In the genomic region with DNA sequence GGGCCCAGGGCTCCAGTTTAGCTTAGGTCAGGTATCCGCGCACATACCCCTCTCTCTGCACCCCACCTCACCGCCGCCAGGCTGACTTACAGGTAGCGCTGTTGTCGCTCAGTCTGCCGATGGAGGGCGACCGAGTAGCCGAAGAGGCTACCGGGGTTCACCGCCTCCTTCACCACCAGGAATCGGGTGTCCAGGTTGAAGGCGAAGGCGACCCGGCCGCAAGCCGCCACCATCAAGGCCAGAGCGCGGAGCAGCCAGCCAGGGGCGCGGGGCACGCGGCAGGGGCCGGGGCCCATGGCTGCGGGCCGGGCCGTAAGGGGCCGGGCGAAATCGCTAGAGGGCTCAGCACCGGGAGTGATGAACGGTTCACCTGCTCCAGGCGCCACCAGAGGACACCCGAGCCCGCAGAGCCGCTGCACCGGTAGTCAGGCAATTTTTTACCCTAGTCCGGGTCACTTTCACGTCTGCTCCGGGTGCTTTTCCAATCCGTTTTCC, we compare ENCODE assay signal across 8 mouse cellular contexts. TPM values are rescaled to one million over a fixed set of nuclear protein-coding genes. Genes with fewer than 3 reads are reported as not detected.
DNase-seq lines count a peak whose midpoint lies in the region; ATAC-seq lines count a peak whose summit lies in the region.

No protein-coding gene starts in this region.

- under 1% methylated on average over 42 of the region's 42 CpGs for WGBS in forebrain, embryonic 10.5 days
- WGBS in hindbrain, embryonic 10.5 days = under 1% methylated on average over 42 of the region's 42 CpGs

- peaks cover 71% of the 10 kb centered on the region for H3K27me3 ChIP-seq in forebrain, embryonic 10.5 days (ENCODE audit: poor library complexity, severe bottlenecking)
- peaks cover 69% of the 10 kb centered on the region for H3K27me3 ChIP-seq in hindbrain, embryonic 10.5 days (ENCODE audit: insufficient read depth, poor library complexity, severe bottlenecking)

- H3K4me3 ChIP-seq in forebrain, embryonic 10.5 days = peak overlapping the region; percentile 58
- peak overlapping the region; percentile 69 for H3K4me3 ChIP-seq in hindbrain, embryonic 10.5 days

- peak; percentile 74 for DNase-seq in ES-CJ7 (ENCODE audit: low read depth, low spot score)
- peak; percentile 66 to 76 for DNase-seq in adrenal gland, postnatal 36 days
- peak; percentile 63 for DNase-seq in forebrain, embryonic 10.5 days (ENCODE audit: extremely low spot score, low spot score)
- peak; percentile 67 for DNase-seq in hindbrain, embryonic 10.5 days (ENCODE audit: low spot score)
- peak; percentile 20 to 52 for DNase-seq in layer of hippocampus, postnatal 14 days (ENCODE audit: low spot score in 2 of 2)
- peak; percentile 56 for DNase-seq in lung, postnatal 14 days
- DNase-seq in right cerebral cortex, adult 18-20 months = peak; percentile 59

- ATAC-seq in erythroid progenitor cell, adult 5-6 weeks (replicated peaks; ENCODE audit: low FRiP score, poor library complexity, severe bottlenecking) = no peak

- peak overlapping the region; percentile 77 for H3K27ac ChIP-seq in forebrain, embryonic 10.5 days
- peak overlapping the region; percentile 78 for H3K27ac ChIP-seq in hindbrain, embryonic 10.5 days

- H3K9me3 ChIP-seq in forebrain, embryonic 10.5 days = no peaks in the 10 kb centered on the region
- no peaks in the 10 kb centered on the region for H3K9me3 ChIP-seq in hindbrain, embryonic 10.5 days

- H3K36me3 ChIP-seq in forebrain, embryonic 10.5 days (replicated peaks) = no peaks in the 10 kb centered on the region
- H3K36me3 ChIP-seq in hindbrain, embryonic 10.5 days = no peaks in the 10 kb centered on the region

- peaks cover 81% of the 10 kb centered on the region for H3K4me1 ChIP-seq in forebrain, embryonic 10.5 days
- peaks cover 65% of the 10 kb centered on the region for H3K4me1 ChIP-seq in hindbrain, embryonic 10.5 days (replicated peaks)

RNA-seq across cellular contexts. Expression of a gene that starts 0.5 kb away (rescaled TPM):
- 10 to 100 TPM; 38.0 to 56.7 TPM for total RNA-seq in adrenal gland, postnatal 36 days (2021)
- 5.5 and 6.5 TPM in 2 replicates for polyA plus RNA-seq in forebrain, embryonic 10.5 days (2016; fragmentation: Nextera tagmentation; extraction: Ambion mirVana)
- polyA plus RNA-seq in hindbrain, embryonic 10.5 days (2016; fragmentation: Nextera tagmentation; extraction: Ambion mirVana) = 5.7 and 6.7 TPM in 2 replicates
- 10 to 100 TPM; 15.4 to 17.7 TPM for total RNA-seq in layer of hippocampus, postnatal 14 days (2021)
- not detected in 2 replicates for total RNA-seq in erythroid progenitor cell, adult 5-6 weeks (2015; ENCODE audit: low replicate concordance)
- 0.13 TPM in 1 of 2 replicates, not detected in the other for total RNA-seq in erythroid progenitor cell, adult 5-6 weeks (2017; ENCODE audit: low replicate concordance)

RNA-seq across cellular contexts. Expression of a gene that starts 34.9 kb away (rescaled TPM):
- 100 to 1,000 TPM in 1 of 2 experiments, 10 to 100 TPM in 1; 70.0 to 103 TPM for total RNA-seq in adrenal gland, postnatal 36 days (2021)
- polyA plus RNA-seq in forebrain, embryonic 10.5 days (2016; fragmentation: Nextera tagmentation; extraction: Ambion mirVana) = 12.1 and 12.5 TPM in 2 replicates
- polyA plus RNA-seq in hindbrain, embryonic 10.5 days (2016; fragmentation: Nextera tagmentation; extraction: Ambion mirVana) = 10.7 and 15.2 TPM in 2 replicates
- 10 to 100 TPM; 90.5 to 91.0 TPM for total RNA-seq in layer of hippocampus, postnatal 14 days (2021)
- total RNA-seq in erythroid progenitor cell, adult 5-6 weeks (2015; ENCODE audit: low replicate concordance) = 8.3 and 8.4 TPM in 2 replicates
- 2.3 and 3.2 TPM in 2 replicates for total RNA-seq in erythroid progenitor cell, adult 5-6 weeks (2017; ENCODE audit: low replicate concordance)

RNA-seq across cellular contexts. Expression of a gene that starts 43.8 kb away (rescaled TPM):
- not detected for total RNA-seq in adrenal gland, postnatal 36 days (2021)
- 3.5 and 3.6 TPM in 2 replicates for polyA plus RNA-seq in forebrain, embryonic 10.5 days (2016; fragmentation: Nextera tagmentation; extraction: Ambion mirVana)
- 3.2 and 6.5 TPM in 2 replicates for polyA plus RNA-seq in hindbrain, embryonic 10.5 days (2016; fragmentation: Nextera tagmentation; extraction: Ambion mirVana)
- total RNA-seq in layer of hippocampus, postnatal 14 days (2021) = not detected
- total RNA-seq in erythroid progenitor cell, adult 5-6 weeks (2015; ENCODE audit: low replicate concordance) = not detected in 2 replicates
- not detected in 2 replicates for total RNA-seq in erythroid progenitor cell, adult 5-6 weeks (2017; ENCODE audit: low replicate concordance)

Comparison
In these comparisons a context has a peak if more than half of its experiments do, and no peak if none do; other contexts are left out.
1. RNA of a gene that starts 0.5 kb away (total RNA-seq): 38.0 to 56.7 TPM in adrenal gland, postnatal 36 days and 15.4 to 17.7 TPM in layer of hippocampus, postnatal 14 days; 0.13 TPM in erythroid progenitor cell, adult 5-6 weeks; every median in the first group is over 10 times any median in the second.
2. RNA of a gene that starts 34.9 kb away (total RNA-seq): 70.0 to 103 TPM in adrenal gland, postnatal 36 days and 90.5 to 91.0 TPM in layer of hippocampus, postnatal 14 days; 2.3 to 8.4 TPM in erythroid progenitor cell, adult 5-6 weeks; every median in the first group is over 4 times any median in the second.
3. Peak in every context shown above with its lines, with median percentiles within 50 percentile points of each other: DNase-seq.